Mouse (Mus musculus): ENCODE measurements around the gene Ugcg. TPM values are rescaled to one million over a fixed set of nuclear protein-coding genes. Genes with fewer than 3 reads are reported as not detected.

Gene Ugcg
- 107 and 108 TPM in 2 replicates for total RNA-seq (2017)

DNA sequence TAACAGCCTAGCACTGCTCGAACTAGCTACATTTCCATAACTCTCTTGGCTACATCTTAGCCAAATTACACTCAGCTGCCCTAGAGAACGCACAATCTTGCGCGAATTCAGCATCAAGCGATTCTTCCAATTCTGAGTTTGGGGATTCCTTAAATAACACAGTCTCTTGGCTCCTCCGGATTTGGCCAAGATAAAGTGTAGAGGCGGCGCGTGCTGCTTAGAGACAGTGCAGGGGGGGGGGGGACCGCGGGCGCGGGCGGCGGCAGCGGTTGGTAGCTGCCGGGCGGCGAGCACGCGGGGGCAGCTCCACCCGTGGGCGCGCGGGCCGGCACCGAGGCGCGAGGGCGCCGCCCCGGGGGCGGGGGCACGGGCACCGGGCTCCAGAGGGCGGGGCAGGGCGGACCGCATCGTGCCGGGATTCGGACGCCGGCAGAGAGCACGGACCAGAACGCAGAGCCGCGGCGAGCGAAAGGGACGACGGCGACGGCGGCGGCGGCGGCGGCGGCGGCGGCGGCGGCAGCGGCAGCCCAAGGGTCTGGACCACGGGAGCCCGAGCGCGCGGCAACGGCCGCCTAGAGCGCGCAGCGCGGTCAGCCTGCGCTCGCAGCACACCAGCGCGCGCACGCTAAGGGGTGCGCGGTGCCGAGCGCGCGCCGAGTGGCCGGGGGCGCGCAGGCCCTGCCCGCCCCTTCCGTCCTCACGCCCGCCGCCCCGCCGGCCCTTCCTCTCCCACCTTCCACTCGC, at the start of gene Ugcg:
Gene Ugcg, plus strand, starts transcription at position 456 of the 744 bp plus-strand sequence.
- ATAC-seq (replicated peaks; ENCODE audit: low read depth, poor library complexity, severe bottlenecking): peak; percentile 51

DNA sequence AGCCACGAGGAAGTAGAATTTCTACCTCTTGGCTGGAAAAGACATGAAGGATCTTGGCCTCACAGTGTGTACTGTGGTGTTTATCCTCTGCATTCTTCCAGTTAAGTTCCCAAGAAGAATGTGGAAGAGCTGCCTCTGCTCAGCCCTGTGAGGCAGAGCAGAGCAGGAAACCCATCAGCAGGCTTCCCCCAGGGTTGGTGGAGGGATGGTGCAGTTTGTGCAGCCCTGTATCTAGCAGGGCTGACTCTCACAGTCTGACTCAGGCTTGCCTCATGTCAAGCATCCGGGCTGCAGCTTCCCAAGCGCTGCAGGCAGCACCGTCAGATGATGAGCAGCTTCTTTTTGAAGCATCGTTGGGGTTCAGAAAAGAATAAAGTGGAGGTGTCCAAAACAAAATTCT, 40.0 kb upstream of the Ugcg start:
- no peak for ATAC-seq (replicated peaks; ENCODE audit: low read depth, poor library complexity, severe bottlenecking)

DNA sequence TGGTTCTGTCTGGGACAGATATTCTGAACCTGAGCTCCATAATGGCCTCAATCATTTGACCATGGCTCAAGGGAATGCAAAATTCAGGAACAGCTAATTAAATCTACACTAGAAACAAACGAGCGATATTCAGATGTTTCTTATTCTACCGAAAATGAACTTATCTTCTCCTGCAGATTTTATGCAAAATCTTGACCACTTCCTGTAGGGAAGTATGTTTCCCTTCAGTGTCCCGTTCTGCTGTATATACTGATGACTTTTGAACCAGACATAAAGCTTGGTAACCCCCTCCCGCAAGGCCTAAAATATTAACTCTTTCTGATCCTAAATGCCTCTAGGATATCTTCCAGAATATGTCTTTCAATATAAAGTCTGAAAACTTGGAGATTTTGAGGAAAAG, 38.1 kb upstream of the Ugcg start:
- ATAC-seq (replicated peaks; ENCODE audit: low read depth, poor library complexity, severe bottlenecking): peak; percentile 72

DNA sequence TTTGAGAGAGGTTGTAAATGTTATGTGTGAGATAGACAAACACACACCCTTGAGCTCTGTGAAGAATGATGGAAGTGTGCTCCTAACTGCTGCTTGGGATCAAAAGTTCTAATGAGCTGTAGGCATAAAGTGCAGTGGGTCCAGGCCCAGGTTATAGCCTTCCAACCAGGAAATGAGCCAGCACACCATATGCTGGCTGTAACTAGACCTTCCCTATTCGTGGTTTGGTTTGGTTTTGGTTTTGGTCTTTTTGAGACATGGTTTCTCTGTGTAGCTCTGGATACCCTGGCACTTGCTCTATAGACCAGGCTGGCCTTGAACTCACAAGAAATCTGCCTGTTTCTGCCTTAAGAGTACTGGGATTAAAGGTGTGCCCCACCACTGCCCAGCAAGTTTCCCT, 37.1 kb upstream of the Ugcg start:
- peak; percentile 48 for ATAC-seq (replicated peaks; ENCODE audit: low read depth, poor library complexity, severe bottlenecking)

DNA sequence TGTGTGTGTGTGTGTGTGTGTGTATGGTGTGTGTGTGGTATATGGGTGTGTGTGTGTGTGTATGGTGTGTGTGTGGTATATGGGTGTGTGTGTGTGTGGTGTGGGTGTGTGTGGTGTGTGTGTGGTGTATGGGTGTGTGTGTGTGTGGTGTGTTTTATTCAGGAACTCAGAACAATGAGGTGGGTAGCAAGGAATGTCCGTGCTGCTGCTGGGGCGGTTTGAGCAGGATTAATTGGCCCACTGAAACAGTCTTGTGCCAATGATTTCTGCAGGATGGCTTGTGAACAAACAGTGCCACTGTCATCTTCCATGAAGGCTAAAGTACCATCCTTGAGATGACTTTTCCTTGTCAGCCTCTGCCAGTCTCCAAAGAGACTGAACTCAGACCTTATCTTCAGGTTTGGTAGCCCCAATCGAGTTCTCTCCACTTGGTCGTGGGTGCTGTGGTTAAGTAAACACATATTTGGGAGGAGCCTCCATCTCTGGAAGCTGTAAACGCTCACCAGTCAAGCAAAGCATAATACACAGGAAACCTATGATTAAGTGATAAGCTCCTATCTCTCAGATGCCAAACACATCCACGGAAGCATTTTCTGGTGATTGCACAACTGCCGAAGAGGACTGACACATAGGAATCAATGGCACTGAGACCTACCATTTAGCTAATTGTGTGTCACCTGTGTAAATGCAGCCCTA, 32.0 kb upstream of the Ugcg start:
- ATAC-seq (replicated peaks; ENCODE audit: low read depth, poor library complexity, severe bottlenecking): peak; percentile 84

DNA sequence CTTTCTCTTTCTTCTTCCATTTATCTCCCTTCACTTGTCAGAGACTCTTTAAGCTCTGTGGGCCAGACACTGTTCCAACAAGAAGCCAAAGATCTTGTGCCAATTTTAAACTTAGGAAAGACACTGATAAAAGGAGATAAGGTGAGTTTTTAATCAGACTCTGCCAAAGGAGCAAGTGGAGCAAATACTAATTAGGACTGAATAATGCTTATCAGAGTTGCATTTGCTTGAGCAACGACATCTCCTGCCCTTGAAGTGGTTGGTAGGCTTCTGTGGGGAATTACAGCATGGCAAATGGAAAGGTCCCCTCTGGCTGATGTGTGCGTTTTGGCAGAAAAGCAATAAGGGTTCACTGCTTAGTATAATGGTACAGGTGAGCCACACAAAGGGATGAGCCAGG, 31.4 kb upstream of the Ugcg start:
- 0 out of 2 replicates have a peak, but pooled peaks have one; percentile 1 for ATAC-seq (replicated peaks; ENCODE audit: low read depth, poor library complexity, severe bottlenecking)

DNA sequence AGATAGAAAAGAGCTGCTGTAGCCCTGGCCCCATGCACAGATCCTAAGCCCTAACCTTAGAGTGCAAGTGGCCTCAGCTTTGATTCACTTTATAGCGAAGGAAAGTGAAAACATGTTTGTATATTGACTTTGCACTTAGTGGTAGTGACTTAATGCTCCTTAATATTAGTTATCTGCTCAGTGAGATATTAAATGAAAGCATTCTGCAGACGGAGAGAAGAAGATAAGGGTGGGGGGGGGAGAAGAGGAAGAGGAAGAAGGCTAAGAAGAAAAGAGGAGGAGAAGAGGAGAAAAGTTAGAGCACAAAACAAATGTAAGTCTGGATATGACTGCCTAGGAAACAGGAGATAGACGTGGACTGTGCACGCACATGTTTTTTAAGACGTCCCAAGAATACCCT, 28.8 kb upstream of the Ugcg start:
- ATAC-seq (replicated peaks; ENCODE audit: low read depth, poor library complexity, severe bottlenecking): no peak

DNA sequence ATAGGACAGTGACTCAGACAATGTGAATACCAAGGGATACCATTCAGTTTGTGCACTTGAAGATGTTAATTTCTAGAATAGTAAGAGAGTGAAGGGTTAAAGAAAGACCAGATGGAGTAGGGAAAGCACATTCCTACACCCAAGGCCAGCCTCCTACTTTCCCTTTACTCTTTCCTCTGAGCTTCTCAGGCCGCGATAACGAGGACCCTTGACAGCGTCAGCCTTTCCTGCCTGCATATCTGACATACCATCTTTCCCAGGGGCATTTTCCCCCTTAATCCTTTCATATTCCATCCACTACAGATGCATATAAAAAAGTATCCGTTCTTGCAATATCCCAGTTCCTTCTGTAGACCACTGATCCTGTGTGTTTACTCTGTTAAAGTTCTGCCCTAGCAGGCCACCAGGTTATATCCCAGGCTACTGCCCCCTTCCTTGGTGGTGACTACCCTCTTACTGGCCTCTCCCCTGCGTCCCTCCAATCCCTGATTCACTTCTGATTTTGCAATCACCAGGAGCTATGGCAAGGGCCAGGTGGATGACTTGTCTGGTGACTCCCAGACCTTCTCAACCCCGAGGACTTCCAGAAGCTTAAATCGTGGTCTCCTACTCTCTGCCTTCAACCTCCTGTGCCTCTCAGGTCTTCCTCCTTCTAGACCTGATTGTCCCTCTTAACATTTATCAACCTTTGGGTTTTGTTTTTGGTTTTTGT, 27.9 kb upstream of the Ugcg start:
- ATAC-seq (replicated peaks; ENCODE audit: low read depth, poor library complexity, severe bottlenecking): no peak

DNA sequence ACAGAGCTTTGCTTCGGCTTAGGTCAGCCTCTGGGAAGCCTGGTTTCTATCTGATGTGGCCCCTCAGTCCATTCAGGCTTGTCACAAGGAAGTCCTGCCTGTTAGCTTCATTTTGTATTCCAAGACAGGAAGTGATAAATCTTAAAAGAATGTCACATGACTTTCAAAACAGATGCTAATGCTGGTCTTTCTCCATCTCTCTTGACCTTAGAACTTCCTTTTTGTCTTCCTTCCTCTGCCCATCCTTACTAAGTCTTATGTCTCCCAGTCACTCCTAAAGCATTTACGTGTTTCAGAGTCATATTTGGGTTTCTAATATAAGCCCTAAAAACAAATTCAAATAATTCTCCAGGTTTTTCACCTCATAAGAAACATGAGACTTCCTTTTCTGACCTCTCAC, 25.0 kb upstream of the Ugcg start:
- ATAC-seq (replicated peaks; ENCODE audit: low read depth, poor library complexity, severe bottlenecking): no peak

DNA sequence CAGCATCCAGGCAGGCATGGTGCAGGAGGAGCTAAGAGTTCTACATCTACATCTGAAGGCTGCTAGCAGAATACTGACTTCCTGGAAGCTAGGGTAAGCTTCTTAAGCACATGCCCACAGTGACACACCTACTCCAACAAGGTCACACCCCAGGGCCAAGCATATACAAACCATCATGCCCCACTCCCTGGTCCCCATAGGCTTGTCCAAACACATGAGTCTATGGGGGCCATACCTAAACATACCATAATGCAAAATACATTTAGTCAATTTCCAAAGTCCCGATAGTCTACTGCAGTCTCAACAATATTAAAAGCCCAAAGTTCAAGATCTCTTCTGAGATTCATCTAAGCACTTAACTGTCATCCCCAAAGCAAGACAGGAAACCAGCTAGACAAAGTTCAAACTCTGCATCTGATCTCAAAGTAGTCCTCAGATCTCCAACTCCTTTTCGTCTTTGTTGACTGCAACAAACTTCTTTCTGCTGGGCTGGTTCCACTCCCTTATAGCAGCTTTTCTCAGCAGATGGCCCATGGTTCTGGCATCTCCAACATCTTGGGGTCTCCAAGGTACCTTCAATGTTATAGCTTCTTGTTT, 21.7 kb upstream of the Ugcg start:
- no peak for ATAC-seq (replicated peaks; ENCODE audit: low read depth, poor library complexity, severe bottlenecking)

DNA sequence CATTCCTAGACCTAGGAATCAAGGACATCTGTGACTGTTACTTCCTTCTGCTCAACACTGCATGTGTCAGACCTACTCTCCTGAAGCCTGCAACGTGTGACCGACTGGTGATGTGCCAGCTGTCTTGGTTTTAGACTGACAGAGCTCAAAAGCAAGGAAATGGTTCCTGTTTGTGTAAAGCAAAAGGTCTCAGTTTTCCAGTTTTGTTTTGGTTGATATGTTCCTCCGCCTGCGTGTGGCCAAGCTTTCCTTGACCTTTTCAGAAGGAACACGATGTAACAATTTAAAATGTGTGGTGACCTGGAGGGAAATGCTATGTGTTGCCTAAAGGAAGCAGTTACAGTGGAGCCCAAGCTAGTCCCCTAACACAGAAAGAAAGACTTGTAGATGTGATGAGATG, 19.1 kb upstream of the Ugcg start:
- ATAC-seq (replicated peaks; ENCODE audit: low read depth, poor library complexity, severe bottlenecking): no peak

DNA sequence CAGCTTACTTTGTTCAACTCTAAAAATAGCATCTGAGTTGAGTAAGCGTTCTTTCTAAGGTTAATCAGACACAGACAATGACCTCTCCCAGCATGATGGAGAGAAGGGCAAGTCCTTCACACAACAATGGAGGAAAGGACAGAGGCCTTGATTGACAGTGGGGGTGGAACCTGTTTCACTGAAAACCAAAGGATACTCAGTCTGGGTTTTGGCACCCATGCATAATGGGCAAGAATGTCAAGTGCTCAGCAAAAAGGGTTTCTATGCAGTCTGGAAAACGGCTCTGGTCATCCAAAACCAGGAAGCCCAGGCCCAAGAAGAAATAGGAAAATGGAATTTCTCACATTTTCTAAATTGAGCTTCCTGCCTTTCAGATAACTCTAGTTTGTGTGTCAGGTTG, 16.4 kb upstream of the Ugcg start:
- ATAC-seq (replicated peaks; ENCODE audit: low read depth, poor library complexity, severe bottlenecking): no peak

DNA sequence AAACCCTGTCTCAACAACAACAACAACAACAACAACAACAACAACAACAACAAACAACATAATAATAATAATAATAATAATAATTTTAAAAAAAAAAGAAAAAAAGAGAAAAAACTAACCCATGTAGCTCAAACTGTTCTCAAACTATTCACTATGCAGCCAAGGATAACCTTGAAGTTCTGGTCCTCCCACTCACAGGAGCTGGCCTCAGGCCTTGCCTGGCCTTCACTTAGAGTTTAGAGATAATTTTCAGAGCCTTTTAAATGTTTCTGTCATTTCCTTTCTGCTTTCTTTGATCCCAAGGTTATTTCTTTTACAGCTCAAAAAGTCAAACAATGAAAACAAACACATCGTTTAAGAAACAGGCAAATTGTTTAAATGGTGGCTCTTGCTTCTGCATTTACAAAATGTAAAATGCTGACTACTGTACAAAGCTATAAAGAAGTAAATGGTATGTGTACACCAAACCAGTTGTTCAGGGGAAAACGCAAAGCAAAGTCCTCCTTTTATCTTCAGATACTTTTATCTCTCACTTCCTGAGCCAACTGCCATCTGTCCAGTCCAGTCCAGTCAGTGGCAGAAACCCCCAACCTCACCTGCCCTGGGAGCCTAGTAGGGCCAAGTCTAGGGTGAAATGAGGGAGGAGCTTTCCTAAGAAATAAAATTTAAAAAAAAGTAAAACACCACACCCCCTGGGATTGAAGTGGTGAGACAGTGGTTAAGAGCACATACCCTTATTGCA, 15.7 kb upstream of the Ugcg start:
- no peak for ATAC-seq (replicated peaks; ENCODE audit: low read depth, poor library complexity, severe bottlenecking)

DNA sequence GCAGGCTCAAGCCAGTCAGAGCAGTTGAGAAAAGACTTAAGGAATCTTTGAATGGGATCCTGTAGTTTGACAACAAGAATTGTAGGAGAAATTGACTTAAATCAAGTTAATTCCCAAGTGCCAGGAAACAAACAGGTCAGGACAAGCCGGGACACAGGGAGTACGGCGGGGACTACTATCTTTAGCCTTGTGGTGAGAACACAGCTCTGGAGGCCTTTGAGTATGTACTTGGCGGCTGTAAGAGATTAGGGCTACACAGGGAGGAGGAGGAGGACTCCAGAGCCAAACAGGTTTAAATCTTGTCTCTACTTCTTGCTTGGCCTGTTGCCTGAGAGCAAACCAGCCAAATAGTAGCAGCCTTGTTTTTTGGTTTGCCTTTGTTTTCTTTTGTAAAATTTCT, 14.1 kb upstream of the Ugcg start:
- peak; percentile 54; the same call in 1 of the 2 replicates for ATAC-seq (replicated peaks; ENCODE audit: low read depth, poor library complexity, severe bottlenecking)

DNA sequence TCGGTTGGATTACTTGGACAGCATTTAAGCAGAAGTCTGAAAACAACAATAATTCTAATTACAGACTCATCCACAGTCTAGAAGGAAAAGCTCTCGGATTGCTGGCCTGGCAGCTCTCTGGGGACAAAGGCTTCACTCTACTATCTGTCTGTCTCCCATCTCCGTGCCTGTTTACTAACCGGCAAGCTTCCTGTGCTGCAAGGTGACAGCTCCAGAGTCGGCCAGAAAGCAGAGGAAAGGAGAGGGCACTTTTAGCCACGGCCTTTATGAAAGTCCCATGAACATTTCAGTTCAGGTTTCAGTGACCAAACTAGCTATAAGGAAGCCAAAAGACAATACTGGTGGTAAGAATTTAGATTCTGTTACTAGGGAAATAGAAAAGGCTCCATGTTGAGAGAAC, 13.1 kb upstream of the Ugcg start:
- ATAC-seq (replicated peaks; ENCODE audit: low read depth, poor library complexity, severe bottlenecking): no peak

DNA sequence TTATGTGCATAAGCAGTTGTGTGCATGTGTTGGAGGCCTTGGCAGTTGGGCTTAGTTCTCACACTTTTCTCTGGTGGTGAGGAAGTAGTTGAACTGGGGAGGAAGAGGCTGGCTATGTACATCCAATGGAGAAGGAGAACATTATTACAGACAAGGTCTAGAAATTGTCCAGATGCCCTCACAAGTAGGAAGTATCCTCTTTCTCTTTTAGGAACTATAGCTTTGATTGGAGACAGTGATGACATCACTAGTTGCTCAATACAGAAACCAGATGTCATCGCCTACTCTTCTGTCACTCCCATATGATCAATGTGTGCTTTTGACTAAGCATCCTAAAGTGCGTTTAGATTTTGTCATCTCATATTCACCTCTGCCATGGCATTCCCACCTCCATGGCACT, 11.5 kb upstream of the Ugcg start:
- peak; percentile 58 for ATAC-seq (replicated peaks; ENCODE audit: low read depth, poor library complexity, severe bottlenecking)

DNA sequence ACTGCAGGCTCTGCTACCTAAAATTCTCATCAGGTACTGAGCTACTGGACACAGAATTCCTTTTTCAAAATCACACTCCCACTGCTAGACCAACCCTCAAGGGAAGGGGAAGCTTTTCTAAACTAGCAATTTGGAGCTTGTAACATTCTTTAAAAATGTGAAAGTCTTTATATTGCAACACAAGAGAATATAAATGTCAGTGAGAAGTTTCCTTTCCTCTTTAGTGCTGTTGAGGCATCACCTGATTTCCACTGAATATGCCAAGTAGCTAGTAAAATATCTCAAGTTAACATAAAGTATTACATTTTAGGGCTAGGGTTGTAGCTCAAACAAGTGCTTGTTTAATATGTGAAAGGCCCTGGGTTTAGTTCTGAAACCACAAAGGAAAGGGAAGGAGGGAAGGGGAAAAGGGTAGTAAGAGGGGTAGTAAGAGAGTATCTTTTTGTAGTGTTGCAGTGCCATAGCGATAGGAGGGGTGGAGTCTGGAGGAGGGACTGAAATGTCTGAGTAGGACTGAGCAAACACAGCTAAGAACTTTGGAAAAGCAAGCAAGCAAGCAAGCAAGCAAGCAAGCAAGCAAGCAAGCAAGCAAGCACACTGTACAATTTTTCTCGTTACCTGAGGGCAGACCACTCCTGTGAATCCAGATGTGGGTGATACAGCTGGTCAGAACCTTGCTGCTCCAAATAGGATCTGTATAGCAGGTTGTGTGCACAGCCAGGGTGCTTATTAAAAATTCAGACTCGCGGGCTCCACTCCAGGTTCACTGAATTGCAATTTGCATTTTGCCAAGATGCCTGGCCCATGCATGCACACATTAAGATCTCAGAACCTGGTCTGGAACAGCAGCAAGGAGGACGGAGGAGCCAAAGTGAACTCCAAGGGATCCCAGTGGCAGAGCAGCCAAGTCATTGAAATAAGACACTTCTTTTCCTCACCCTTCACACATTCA, 7.5 kb upstream of the Ugcg start:
- peak; percentile 53 for ATAC-seq (replicated peaks; ENCODE audit: low read depth, poor library complexity, severe bottlenecking)

DNA sequence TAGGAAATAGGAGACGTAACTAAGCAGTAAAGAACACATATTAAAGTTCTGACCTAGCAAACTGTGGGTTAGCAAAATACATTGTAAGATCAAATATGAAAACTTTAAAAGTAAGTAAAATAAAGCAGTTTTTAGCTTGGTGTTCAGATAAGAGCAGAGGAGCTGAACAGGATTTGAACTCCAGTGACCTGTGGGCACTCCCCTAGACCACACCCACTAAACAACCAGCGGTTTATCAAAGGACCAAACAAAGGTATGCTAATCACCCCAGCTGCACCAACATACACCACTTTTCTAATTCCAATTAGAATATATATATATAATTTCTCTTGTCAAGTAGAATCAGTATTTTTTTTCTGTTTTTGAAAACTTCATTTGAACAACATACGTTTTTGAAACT, 3.4 kb upstream of the Ugcg start:
- ATAC-seq (replicated peaks; ENCODE audit: low read depth, poor library complexity, severe bottlenecking): no peak

DNA sequence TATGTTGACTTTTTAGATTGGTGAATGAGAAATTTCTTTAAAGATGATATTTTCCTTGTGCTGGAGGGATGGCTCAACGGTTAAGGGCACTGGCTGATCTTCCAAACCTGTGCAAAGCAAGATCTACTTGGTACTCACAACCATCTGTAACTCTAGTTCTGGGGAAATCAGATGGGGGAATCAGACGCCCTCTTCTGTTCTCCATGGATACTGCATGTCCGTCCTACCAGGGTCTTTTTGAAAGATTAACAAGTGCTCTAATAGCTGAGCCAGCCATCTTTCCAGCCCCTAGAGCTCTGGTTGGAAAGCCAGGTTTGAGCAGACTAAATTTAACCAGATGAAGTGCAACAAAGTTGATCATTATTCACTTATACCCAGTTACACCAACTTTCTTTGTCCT, 1.8 kb upstream of the Ugcg start:
- ATAC-seq (replicated peaks; ENCODE audit: low read depth, poor library complexity, severe bottlenecking): peak; percentile 52

Measured in common myeloid progenitor, adult 5-6 weeks (primary cell).